Mouse (Mus musculus) MEL (cell line): ENCODE data around the gene Rab11fip3.

Source experiments
- CTCF ChIP-seq, 3 experiments: IDR thresholded peaks in 2 of 3; conservative IDR thresholded peaks in 1 of 3; 2 replicates each; pipeline ENCODE4 v1.5.1; 2011 to 2012; ENCODE audit warnings: low read length in 3 of 3, low read depth in 2 of 3, mild to moderate bottlenecking in 2 of 3, improper control_type of control experiment in 1 of 3, inconsistent platforms in 1 of 3, mixed read lengths in 1 of 3, moderate library complexity in 1 of 3; ENCODE audit not compliant: control insufficient read depth in 1 of 3, insufficient read depth in 1 of 3, poor library complexity in 1 of 3, severe bottlenecking in 1 of 3
- EP300 ChIP-seq, 2 experiments: IDR thresholded peaks; 2 replicates each; pipeline ENCODE4 v1.6.1; 2011; ENCODE audit warnings: improper control_type of control experiment in 2 of 2, low read length in 2 of 2, low read depth in 1 of 2, mild to moderate bottlenecking in 1 of 2
- GATA1 ChIP-seq: IDR thresholded peaks from 2 replicates; pipeline ENCODE4 v1.6.1; 2011; ENCODE audit warnings: low read depth, low read length, improper control_type of control experiment
- MAFK ChIP-seq: IDR thresholded peaks from 2 replicates; pipeline ENCODE4 v1.6.1; 2011; ENCODE audit warnings: low read depth, mild to moderate bottlenecking, low read length, improper control_type of control experiment, borderline replicate concordance
- MAX ChIP-seq: IDR thresholded peaks from 2 replicates; pipeline ENCODE4 v1.6.1; 2011; ENCODE audit warnings: low read length, improper control_type of control experiment
- POLR2A ChIP-seq, 2 experiments: IDR thresholded peaks; 2 replicates each; pipeline ENCODE4 v1.6.1; 2011 to 2012; ENCODE audit warnings: low read length in 2 of 2, mild to moderate bottlenecking in 2 of 2, control low read depth in 1 of 2, improper control_type of control experiment in 1 of 2, low read depth in 1 of 2, moderate library complexity in 1 of 2; ENCODE audit not compliant: control insufficient read depth in 1 of 2, insufficient read depth in 1 of 2, poor library complexity in 1 of 2
- POLR2AphosphoS5 ChIP-seq: IDR thresholded peaks from 2 replicates; pipeline ENCODE4 v1.6.1; 2012; ENCODE audit warnings: low read depth, borderline replicate concordance, mild to moderate bottlenecking, inconsistent platforms, low read length, moderate library complexity, mixed read lengths
- TBP ChIP-seq: IDR thresholded peaks from 2 replicates; pipeline ENCODE4 v1.8.0; 2011; ENCODE audit warnings: low read depth, low read length, improper control_type of control experiment
- TCF12 ChIP-seq: IDR thresholded peaks from 2 replicates; pipeline ENCODE4 v1.6.1; 2014; ENCODE audit warnings: low read depth, mild to moderate bottlenecking, inconsistent platforms, low read length, improper control_type of control experiment, moderate library complexity
- UBTF ChIP-seq: IDR thresholded peaks from 2 replicates; pipeline ENCODE4 v1.6.1; 2012; ENCODE audit warnings: low read depth, mild to moderate bottlenecking, inconsistent platforms, low read length, improper control_type of control experiment, moderate library complexity, borderline replicate concordance; ENCODE audit not compliant: insufficient read depth
- USF1 ChIP-seq: IDR thresholded peaks from 2 replicates; pipeline ENCODE4 v1.6.1; 2014; ENCODE audit warnings: low read depth, mild to moderate bottlenecking, inconsistent platforms, low read length, improper control_type of control experiment, moderate library complexity

- TF ChIP-seq POLR2A (IDR thresholded peaks at IDR 0.05; ENCODE audit: control insufficient read depth in 1 of 2, insufficient read depth in 1 of 2, low read depth in 1 of 2, low read length in 2 of 2, poor library complexity in 1 of 2) (no peak), CTCF (IDR thresholded peaks at IDR 0.05 in 2 of 3, conservative IDR thresholded peaks at IDR 0.05 in 1 of 3; ENCODE audit: control insufficient read depth in 1 of 3, insufficient read depth in 1 of 3, low read depth in 2 of 3, low read length in 3 of 3, poor library complexity in 1 of 3, severe bottlenecking in 1 of 3) (no peak), GATA1 (no peak), USF1 (no peak), EP300 (IDR thresholded peaks at IDR 0.05; ENCODE audit: low read depth in 1 of 2, low read length in 2 of 2) (no peak), TBP (no peak), UBTF (no peak), TCF12 (no peak), POLR2AphosphoS5 (no peak), MAFK (no peak), MAX (no peak)
Measured at GRCm38 (mm10) chr17:26007646-26008045, 61.7 kb downstream of the Rab11fip3 start.
